Mouse (Mus musculus) CD4-positive helper T cell, adult 2 months (primary cell): ENCODE measurements around the gene Tmem270.
A peak's percentile ranks its signal among the peaks of the same experiment; 100 is the strongest.

ENCODE experiments used
- DNase-seq: peaks from one replicate; pipeline ENCODE4 v3.0.0-alpha.2; 2012; ENCODE audit warnings: low read depth, missing footprints, low spot score

Tmem270 gene

DNA sequence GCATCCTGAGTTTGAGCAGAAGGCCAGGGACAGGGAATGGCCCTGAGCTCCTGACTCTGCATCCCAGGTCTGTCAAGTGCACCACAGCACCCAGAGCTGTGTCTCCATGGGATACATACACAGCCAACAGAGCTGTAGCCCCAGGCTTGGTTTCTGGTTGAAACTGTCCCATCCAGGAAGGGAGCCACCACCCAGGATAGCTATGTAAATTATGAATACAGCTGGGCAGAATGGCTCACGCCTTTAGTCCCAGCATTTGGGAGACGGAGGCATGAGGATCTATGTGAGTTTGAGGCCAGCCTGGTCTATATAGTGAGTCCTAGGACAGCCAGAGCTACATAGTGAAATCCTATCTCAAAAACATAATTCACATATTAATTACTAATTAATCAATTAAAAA, 23.5 kb upstream of the Tmem270 start:
- no peak for DNase-seq

DNA sequence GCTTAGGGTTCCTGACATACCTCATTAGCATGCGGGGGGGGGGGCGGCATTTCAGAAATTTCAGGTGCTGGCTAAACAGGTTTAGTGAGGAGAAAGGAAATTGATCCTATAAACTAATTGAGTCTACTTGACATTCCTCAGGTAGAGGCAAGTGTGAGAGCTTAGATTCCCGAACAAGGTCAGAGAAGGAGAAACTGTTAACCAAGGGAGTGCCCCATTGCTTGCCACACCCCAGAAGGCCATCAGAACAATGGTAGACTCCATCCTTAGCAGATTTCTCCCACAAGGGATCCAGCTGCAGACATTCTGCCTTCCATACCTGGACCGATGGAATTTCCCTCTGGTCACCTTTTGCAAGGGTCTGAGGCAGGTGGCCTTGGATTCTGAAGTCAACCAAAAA, 20.2 kb upstream of the Tmem270 start:
- DNase-seq = no peak

DNA sequence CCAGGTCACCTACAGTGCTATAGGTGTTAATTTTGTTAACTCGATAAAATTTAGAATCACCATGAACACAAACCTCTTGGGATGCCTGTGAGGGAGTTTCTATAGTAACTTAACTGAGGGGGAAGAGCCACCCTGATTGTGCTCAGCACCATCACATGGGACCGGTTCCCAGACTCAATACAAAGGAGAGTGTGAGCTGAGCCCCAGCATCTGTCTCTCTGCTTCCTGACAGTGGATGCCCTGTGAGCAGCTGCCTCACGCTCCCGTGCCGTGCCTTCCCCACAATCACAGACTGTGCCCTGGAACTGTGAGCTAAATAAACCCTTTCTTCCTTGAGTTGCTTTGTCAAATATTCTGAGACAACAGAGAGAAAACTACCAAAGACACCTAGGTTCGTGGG, 16.6 kb upstream of the Tmem270 start:
- DNase-seq = no peak

DNA sequence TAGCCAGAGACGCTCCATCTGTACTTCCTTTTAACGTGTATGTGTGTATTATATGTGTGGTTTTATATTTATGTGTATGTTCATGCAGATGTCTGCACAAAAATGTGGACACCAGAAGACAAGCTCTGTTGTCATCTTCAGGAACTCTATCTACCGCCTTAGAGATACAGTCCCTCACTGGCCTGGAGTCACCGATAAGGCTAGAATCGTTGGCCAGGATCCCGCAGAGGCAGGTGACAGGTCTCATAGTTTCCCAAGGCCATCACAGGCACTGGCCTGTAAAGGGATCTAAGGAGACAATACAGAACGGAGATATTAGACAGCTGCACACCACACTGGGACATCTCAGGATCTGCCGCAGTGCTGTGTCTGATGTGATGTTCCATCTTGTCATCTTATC, 14.6 kb upstream of the Tmem270 start:
- DNase-seq = no peak

GRCm38 (mm10) chr5:134920106-134920687, 13.7 kb upstream of the Tmem270 start:
- DNase-seq = no peak

- no peak for DNase-seq
Measured at GRCm38 (mm10) chr5:134919097-134919496, 12.6 kb upstream of the Tmem270 start.

DNA sequence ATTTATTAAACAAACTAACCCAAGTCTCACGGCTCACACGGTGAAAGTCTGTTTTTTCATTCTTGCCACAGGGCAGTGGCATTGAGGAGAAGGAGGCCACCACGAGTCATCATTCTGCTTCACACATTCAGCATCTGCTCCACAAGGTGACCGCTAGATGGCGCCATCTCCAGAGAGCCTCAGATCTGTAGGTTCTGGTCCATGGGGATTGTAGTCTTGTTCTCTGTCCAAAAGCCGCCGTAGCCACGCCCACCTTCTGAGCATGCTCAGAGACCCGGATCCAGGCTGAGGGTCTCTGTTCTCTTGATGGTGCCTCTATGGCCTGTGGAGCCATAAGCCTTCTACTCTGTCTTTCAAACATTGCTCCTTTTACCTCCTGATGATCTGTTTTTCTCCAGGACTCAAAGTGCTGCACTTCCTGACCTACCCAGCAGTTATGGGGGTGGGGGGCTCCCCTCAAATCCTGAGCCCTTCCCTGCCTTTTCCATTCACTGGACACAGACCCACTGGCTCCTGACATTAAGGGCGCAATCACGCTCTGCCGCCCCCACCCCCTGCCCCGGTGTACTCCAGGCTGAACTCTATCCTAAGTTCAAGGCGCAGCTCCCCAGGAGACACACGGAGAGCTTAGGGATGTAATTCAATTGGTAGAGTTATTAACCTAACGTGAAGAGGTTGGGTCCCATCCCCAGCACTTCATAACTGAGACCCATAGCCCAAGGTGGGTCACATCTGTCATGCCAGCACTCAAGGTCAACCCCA, 11.7 kb upstream of the Tmem270 start:
- peak; percentile 58 for DNase-seq

DNA sequence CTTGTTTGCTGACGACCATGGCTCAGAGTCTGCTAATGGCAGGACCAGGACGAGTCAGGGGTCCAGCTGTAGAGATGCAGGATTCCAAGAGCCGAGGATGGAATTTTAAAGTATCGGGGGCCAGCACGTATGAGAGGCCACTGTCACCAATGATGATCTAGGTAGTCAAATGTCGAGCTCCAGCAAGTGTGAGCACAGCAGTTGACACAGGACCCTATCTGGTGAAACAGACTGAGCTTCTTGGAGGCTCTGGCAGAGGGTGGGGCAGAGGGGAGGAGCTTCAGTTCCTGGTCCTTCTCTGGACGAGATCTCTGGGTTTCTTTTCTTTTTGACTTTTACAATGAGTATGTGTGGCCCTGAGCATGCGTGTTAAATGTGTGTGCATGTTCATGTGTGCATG, 8.8 kb upstream of the Tmem270 start, which contains the start of gene Cldn13:
Cldn13 (minus strand) TSS at position 216 of the 400 bp plus-strand sequence.
- DNase-seq = no peak

DNA sequence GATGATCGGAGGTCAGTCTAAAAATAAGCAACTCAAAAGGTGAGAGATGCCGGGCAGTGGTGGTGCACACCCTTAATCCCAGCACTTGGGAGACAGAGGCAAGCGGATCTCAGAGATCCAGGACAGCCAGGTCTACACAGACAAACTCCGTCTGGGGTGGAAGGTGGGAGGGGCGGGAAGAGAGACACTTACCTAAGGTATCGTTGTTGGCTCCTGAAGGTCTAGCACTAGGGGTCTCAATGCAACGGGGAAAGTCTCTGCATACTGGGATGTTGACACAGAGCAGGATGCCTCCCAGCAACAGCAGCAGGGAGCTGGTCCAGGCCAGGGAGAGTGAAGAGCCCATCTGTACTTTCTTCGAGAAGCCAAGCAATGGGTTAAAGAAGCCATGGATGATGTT, 8.0 kb upstream of the Tmem270 start:
- no peak for DNase-seq

DNA sequence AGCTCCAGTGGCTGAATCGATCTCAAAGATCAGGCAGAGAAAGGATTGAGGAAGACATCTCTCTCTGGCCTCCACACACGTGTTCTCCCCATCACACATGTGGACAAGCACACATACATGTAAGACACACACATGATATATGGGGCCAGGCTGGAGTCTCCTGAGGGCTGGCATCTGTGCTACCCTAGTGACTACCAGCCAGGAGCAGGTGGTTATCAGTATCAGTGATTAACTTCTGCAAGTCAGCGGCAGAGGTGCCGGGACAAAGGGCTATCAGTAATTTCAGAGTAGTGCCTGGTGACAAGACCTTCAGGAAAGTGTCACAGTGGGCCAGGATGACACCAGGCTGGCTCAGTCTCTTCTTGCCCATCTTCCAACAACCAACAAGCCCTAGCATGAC, 7.2 kb upstream of the Tmem270 start:
- no peak for DNase-seq

DNA sequence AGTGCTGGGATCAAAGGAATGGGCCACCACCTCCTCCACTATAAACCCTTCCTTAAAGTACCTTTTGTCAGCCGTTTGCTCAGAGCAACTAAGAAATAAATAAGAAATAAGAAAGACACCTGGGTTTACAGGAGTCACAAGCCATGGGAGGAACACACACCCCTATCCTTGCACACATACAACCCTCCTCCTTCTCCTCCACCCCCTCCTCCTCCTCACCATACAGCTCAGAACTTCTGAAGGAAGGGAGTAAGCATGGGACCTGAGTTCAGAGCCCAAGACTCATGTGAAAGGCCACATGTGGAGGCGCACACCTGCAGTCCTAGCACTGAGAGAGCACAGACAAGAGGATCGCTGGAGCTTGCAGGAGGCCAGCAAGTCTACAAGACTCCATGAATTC, 6.8 kb upstream of the Tmem270 start:
- DNase-seq = no peak

GRCm38 (mm10) chr5:134911901-134912300, 5.4 kb upstream of the Tmem270 start:
- no peak for DNase-seq

- peak; percentile 84 for DNase-seq
Measured at GRCm38 (mm10) chr5:134907135-134907534, 602 bp upstream of the Tmem270 start.

GRCm38 (mm10) chr5:134901644-134902027, 4.9 kb downstream of the Tmem270 start:
- DNase-seq = no peak

DNA sequence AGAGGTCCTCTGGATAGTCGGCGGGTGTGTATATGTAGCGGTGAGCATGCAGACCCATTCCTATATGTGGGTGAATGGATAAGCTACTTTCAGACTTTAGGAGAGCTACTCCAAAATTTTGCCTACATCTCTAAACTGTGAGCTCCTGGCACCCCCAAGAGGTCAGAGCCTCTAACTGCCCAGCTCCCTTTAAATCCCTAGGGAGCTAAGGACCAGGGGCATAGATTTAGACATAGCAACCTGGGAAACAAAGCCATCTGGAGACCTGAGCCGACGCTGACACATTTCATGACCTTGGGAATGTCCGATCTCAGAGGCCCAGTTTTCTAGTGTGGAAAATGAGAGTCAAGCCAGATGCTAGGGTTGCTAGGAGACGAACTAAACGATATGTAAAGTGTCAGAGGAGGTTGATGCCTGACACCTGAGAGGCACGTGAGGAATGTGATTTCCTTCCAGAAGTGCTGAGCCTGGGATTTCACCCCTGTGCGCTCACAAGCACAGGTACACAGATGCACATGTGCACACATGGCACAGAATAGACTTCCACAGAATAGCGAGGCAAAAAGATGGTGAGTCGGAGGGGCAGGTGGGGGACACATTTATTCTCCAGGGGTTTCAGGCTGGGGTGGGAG, 5.4 kb downstream of the Tmem270 start:
- no peak for DNase-seq

DNA sequence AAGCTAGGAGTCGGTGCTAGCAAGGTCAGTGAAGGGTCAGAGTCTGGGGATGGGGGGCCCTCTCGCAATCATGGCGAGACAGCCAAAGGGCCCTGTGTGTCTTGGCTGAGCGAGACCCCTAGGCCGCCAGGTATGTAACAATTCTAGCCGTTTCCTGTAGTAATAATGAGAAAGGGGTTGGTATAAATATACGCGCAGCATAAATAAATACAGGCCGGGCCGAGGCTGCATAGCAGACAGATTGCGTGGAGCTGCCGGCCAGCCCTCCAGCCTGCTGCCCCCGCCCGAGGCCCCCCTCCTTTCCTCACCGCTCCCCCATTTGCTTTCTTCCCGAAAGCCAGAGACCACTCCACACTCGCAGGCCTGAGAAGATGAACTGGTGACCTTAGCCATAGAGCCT, 8.9 kb downstream of the Tmem270 start:
- no peak for DNase-seq

DNA sequence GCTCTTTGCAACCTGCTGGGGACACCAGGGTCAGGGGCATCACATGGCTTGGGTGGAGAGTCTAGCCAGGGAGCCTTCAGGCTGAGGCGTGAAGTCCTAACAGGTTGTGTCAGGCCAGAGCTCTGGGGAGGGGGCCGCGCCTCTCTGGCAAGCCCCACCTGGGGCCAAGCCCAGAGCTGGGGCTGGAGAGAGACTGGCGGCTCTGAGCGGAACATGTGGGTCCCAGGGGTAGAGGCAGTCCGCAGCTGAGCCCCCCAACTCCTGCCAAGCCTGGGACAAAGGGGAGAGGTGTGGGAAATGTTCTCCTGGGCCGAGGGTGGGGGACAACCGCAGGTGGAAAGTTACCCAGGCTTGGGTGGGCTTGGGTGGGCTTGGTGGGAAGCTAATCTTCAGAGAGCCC, 9.6 kb downstream of the Tmem270 start:
- DNase-seq = no peak

DNA sequence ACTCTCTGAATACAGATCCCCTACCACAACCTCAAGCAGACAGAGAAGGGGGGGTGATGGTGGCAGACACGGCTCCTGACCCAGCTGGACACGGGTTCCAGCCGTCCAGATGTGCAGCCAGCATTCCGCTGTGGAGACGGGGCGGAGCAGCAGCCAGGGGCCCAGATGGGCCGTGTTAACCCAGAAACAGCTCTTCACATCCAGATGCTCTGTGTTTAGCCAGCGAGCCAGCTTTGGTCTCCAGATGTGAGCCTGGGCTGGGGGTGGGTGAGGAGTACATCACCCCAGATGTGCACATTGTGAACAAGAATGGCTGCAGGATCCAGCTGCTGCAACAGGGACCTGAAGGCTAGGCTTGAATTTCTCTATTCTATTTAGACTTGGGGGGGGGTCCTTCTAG, 11.2 kb downstream of the Tmem270 start:
- DNase-seq = no peak

GRCm38 (mm10) chr5:134892717-134893116, 13.8 kb downstream of the Tmem270 start:
- no peak for DNase-seq

DNA sequence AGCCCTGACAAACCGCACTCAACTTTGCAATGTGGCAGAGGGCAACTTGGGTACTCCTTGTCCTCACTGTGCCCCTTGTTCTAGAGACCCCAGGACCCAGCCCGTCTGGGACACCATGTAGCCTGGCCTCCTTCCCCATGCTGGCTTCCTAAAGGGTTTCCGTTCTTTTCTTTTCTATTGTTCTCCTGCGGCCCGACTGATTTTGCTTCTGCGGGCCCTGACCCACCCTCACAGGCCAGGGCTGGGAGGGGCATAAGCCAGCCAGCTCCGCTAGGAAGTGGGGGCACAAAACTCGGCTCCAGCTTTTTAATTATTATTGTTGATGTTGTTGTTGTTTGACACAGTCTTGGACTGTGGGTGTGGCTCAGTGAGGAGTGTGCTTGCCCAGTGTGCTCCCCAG, 15.0 kb downstream of the Tmem270 start:
- no peak for DNase-seq

DNA sequence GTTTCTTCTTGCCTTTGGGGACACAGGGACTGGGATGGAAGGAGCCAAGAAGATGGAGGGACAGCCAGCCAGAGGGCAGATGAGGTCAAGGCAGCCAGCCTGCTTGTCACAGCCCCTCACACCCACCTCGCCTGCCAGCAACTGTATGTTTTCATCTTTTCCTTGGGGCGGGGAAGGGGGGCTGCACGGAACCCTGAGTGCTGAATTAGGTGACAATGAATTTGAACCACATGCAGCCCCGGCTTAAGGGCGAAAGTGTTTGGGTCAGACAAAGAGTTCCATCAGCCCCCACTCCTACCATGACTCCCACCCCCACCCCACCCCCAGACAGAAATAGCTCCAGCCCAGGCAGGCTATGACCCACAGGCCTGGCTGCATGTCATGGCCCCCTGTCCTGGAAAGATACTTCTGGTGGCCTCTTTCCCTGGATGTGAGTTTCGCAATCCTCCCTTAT, 15.9 kb downstream of the Tmem270 start:
- no peak for DNase-seq

- no peak for DNase-seq
Measured at GRCm38 (mm10) chr5:134888505-134888904, 18.0 kb downstream of the Tmem270 start.
